Comparison of ENCODE assay signal across 10 mouse cellular contexts in genomic region chr6:136541350-136541749, GRCm38 (mm10). TPM values are rescaled to one million over a fixed set of nuclear protein-coding genes. Genes with fewer than 3 reads are reported as not detected.
A peak's percentile ranks its signal among the peaks of the same experiment; 100 is the strongest.
DNase-seq lines count a peak whose midpoint lies in the region; ATAC-seq and TF ChIP-seq lines count a peak whose summit lies in the region.
"Had no signal": no experiment of that assay in that cellular context is flagged by ENCODE, and none has a peak within 500 bp of the region (broad histone marks: within the 10 kb centered on the region; RNA-seq: fewer than 3 reads in every experiment).

No protein-coding gene starts in this region.

- no peaks in the 10 kb centered on the region for H3K27me3 ChIP-seq in heart, embryonic 11.5 days (ENCODE audit: control insufficient read depth, insufficient read depth, low read length)
- no peaks in the 10 kb centered on the region for H3K27me3 ChIP-seq in heart, adult 2 months (ENCODE audit: control insufficient read depth, insufficient read depth, low read length)
- H3K27me3 ChIP-seq in forebrain, embryonic 13.5 days, result no peaks in the 10 kb centered on the region
- H3K27me3 ChIP-seq in midbrain, embryonic 12.5 days, result no peaks in the 10 kb centered on the region

- H3K27ac ChIP-seq in heart, embryonic 11.5 days (ENCODE audit: low read depth, low read length), result peak overlapping the region; percentile 66
- no peak overlapping the region for H3K27ac ChIP-seq in heart, adult 2 months
- H3K27ac ChIP-seq in forebrain, embryonic 13.5 days, result peak overlapping the region; percentile 88
- H3K27ac ChIP-seq in midbrain, embryonic 12.5 days (replicated peaks), result peak overlapping the region; percentile 81

- no peak for DNase-seq in heart, adult 2 months
- DNase-seq in 3T3-L1 (ENCODE audit: low read depth, low spot score), result peak; percentile 81
- DNase-seq in adrenal gland, postnatal 10 days, result no peak
- no peak for DNase-seq in thymus, postnatal 10 days (ENCODE audit: low spot score in 2 of 2)
- DNase-seq in frontal cortex, adult 2 months (ENCODE audit: extremely low spot score in 1 of 2, low spot score in 1 of 2), result no peak

- H3K9me3 ChIP-seq in heart, embryonic 11.5 days (replicated peaks; ENCODE audit: control insufficient read depth, low read length), result no peaks in the 10 kb centered on the region
- no peaks in the 10 kb centered on the region; the same call in 1 of the 2 replicates for H3K9me3 ChIP-seq in forebrain, embryonic 13.5 days (replicated peaks)
- H3K9me3 ChIP-seq in midbrain, embryonic 12.5 days, result no peaks in the 10 kb centered on the region

- TF ChIP-seq POLR2A in heart, adult 2 months (IDR thresholded peaks at IDR 0.05; ENCODE audit: insufficient read depth, low read depth, low read length), result no peak

- no peak for TF ChIP-seq EP300 in heart, adult 2 months (IDR thresholded peaks at IDR 0.05; ENCODE audit: insufficient read depth, low read depth, low read length)

- H3K79me2 ChIP-seq in heart, adult 2 months (replicated peaks; ENCODE audit: control insufficient read depth, insufficient read depth, low read length), result peaks cover 5% of the 10 kb centered on the region

- no peak for TF ChIP-seq CTCF in heart, adult 2 months (IDR thresholded peaks at IDR 0.05)

- no peak overlapping the region for H3K4me2 ChIP-seq in heart, embryonic 11.5 days
- H3K4me2 ChIP-seq in forebrain, embryonic 13.5 days, result peak overlapping the region; percentile 31
- H3K4me2 ChIP-seq in midbrain, embryonic 12.5 days (replicated peaks), result peak overlapping the region; percentile 25

- no peak for ATAC-seq in heart, embryonic 11.5 days (replicated peaks; ENCODE audit: insufficient number of reproducible peaks, low FRiP score, low TSS enrichment)
- ATAC-seq in forebrain, embryonic 13.5 days, result no peak
- ATAC-seq in midbrain, embryonic 12.5 days (ENCODE audit: low FRiP score, low read depth), result no peak
- ATAC-seq: CD4-positive, CD25-positive, alpha-beta regulatory T cell, adult 4 months; intestine, embryonic 16.5 days had no signal

- peaks cover 18% of the 10 kb centered on the region for H3K4me1 ChIP-seq in heart, embryonic 11.5 days (ENCODE audit: control insufficient read depth, insufficient read depth, low read length)
- H3K4me1 ChIP-seq in heart, adult 2 months (ENCODE audit: control insufficient read depth, insufficient read depth, low read length), result peaks cover 10% of the 10 kb centered on the region
- peaks cover 45% of the 10 kb centered on the region for H3K4me1 ChIP-seq in forebrain, embryonic 13.5 days
- H3K4me1 ChIP-seq in midbrain, embryonic 12.5 days, result peaks cover 36% of the 10 kb centered on the region

- no peak overlapping the region for H3K9ac ChIP-seq in heart, embryonic 11.5 days (ENCODE audit: low read depth, low read length)
- H3K9ac ChIP-seq in heart, adult 2 months (ENCODE audit: low read depth, low read length), result no peak overlapping the region
- H3K9ac ChIP-seq in forebrain, embryonic 13.5 days, result no peak overlapping the region
- no peak overlapping the region for H3K9ac ChIP-seq in midbrain, embryonic 12.5 days (replicated peaks)

- intact Hi-C loops in heart, adult 2 months (cut with DNase I), result no loop called here

- 70% methylated on average over 5 of the region's 5 CpGs for WGBS in heart, embryonic 11.5 days (ENCODE audit: insufficient replicate concordance)
- WGBS in heart, adult 2 months, result 68% methylated on average over 5 of the region's 5 CpGs
- 12% methylated on average over 5 of the region's 5 CpGs for WGBS in forebrain, embryonic 13.5 days
- 29% methylated on average over 5 of the region's 5 CpGs for WGBS in midbrain, embryonic 12.5 days

- H3K36me3 ChIP-seq in heart, embryonic 11.5 days (ENCODE audit: control insufficient read depth, insufficient read depth, low read length), result peaks cover 6% of the 10 kb centered on the region
- peaks cover 22% of the 10 kb centered on the region for H3K36me3 ChIP-seq in heart, adult 2 months (ENCODE audit: control insufficient read depth, insufficient read depth, low read length)
- peaks cover 32% of the 10 kb centered on the region for H3K36me3 ChIP-seq in forebrain, embryonic 13.5 days (ENCODE audit: poor library complexity, severe bottlenecking)
- peaks cover 30% of the 10 kb centered on the region for H3K36me3 ChIP-seq in midbrain, embryonic 12.5 days

- no peak overlapping the region for H3K4me3 ChIP-seq in heart, embryonic 11.5 days (ENCODE audit: low read depth, low read length)
- H3K4me3 ChIP-seq in heart, adult 2 months, result no peak overlapping the region
- H3K4me3 ChIP-seq in forebrain, embryonic 13.5 days, result no peak overlapping the region
- no peak overlapping the region for H3K4me3 ChIP-seq in midbrain, embryonic 12.5 days

RNA-seq across cellular contexts. Expression of gene Atf7ip, which starts 35.4 kb away (rescaled TPM):
- polyA plus RNA-seq in heart, embryonic 11.5 days (2014; fragmentation: Nextera tagmentation; extraction: Ambion mirVana), result 43.1 and 49.7 TPM in 2 replicates
- 10 to 100 TPM; 73.1 to 88.0 TPM for total RNA-seq in heart, adult 2 months (2021)
- polyA plus RNA-seq in heart, adult 2 months (2012; rRNA removed), result 21.4 and 31.7 TPM in 2 replicates
- 47.3 and 56.6 TPM in 2 replicates for polyA plus RNA-seq in forebrain, embryonic 13.5 days (2015; fragmentation: Nextera tagmentation; extraction: Ambion mirVana)
- polyA plus RNA-seq in midbrain, embryonic 12.5 days (2016; fragmentation: Nextera tagmentation; extraction: Ambion mirVana), result 61.4 TPM in 2 replicates
- 100 to 1,000 TPM in 1 of 2 experiments, 10 to 100 TPM in 1; 63.7 to 105 TPM for total RNA-seq in adrenal gland, postnatal 10 days (2021)
- polyA plus RNA-seq in frontal cortex, adult 2 months (2012; rRNA removed), result 42.8 and 49.5 TPM in 2 replicates
